Mouse (Mus musculus): Measurements from ENCODE around the gene Tpmt. TPM values are rescaled to one million over a fixed set of nuclear protein-coding genes. Genes with fewer than 3 reads are reported as not detected.

The Tpmt gene
- 13.4 and 13.5 TPM in 2 replicates for polyA plus RNA-seq (2016; fragmentation: Nextera tagmentation; extraction: Ambion mirVana)

DNA sequence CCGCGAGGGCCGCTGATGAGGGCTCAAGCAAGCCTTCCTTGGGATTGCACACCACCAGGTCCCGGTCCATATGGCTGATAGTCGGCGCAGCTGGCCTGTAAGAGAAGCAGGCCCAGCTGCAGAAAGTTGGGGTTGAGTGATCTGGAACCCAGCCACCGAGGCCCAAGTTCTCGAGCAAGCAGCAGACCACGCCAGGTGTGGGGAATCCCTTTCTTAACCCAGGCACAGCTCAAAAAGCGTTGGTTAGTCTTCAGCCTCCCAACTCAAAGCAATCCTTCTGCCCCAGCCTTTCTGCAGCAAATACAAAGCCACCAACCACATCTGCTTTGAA lies at the start of gene Tpmt:
Tpmt (minus strand) TSS at position 121 of the 331 bp plus-strand sequence.
- peak within 1 kb of the TSS; percentile 80 for H3K9ac ChIP-seq
- H3K4me1 ChIP-seq (replicated peaks) = peaks cover 10% of the 10 kb centered on the region
- H3K27ac ChIP-seq (ENCODE audit: poor library complexity, severe bottlenecking) = no peak within 1 kb of the TSS
- peak within 1 kb of the TSS; percentile 85 for H3K4me3 ChIP-seq
- peaks cover 9% of the 10 kb centered on the region; the same call in 1 of the 2 replicates for H3K36me3 ChIP-seq
- 15% methylated on average over 10 of the region's 10 CpGs for WGBS
- H3K9me3 ChIP-seq (replicated peaks) = no peaks in the 10 kb centered on the region
- ATAC-seq (ENCODE audit: insufficient number of reproducible peaks, low FRiP score) = no peak
- peak within 1 kb of the TSS; percentile 99 for H3K4me2 ChIP-seq
- H3K27me3 ChIP-seq (replicated peaks) = no peaks in the 10 kb centered on the region

DNA sequence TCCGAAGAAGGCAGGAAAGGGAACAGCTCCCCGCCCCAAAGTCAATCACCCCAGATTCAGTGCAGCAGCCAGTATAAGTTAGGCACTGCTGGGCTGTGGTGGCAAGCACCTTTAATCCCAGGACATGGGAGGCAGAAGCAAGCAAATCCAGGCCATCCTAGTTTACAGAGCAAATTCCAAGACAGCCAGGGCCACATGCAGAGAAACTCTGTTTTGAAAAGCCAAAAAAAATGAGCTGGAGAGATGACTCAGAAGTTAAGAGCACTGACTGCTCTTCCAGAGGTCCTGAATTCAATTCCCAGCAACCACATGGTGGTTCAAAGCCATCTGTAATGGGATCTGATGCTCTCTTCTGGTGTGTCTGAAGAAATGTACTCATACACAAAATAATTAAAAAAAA lies 49.3 kb upstream of the Tpmt start:
- WGBS = 91% methylated on average over 2 of the region's 2 CpGs

DNA sequence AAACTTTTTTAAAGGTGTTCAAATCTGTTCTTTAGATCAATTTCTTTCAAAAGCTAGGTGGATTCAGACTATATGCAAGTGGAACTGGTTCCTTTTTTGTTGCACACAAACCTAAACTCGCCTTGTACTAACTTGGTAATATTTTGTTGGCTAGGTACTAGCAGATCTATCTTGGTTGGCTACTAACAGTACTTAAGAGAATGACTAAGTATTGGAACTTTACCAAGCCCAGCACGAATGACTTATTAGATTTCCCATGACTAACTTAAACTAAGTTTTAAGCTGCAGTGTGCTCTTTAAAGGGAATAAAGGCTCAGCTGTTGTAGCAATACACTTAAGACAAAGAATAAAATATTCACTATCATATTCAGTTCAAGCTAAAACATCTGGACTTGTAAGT lies 44.7 kb upstream of the Tpmt start:
- ATAC-seq (ENCODE audit: insufficient number of reproducible peaks, low FRiP score) = no peak
- Histone ChIP-seq H3K27me3 (replicated peaks) (no peaks in the 10 kb centered on the region), H3K27ac (ENCODE audit: poor library complexity, severe bottlenecking) (no peak overlapping the region), H3K9me3 (replicated peaks) (no peaks in the 10 kb centered on the region), H3K4me3 (no peak overlapping the region), H3K4me2 (no peak overlapping the region), H3K4me1 (replicated peaks) (no peaks in the 10 kb centered on the region), H3K9ac (no peak overlapping the region), H3K36me3 (peaks cover 49% of the 10 kb centered on the region)
- 90% methylated on average over 2 of the region's 2 CpGs for WGBS

More for the DNA sequence above, 49.3 kb upstream of the Tpmt start:
- H3K27me3 ChIP-seq (replicated peaks) = no peaks in the 10 kb centered on the region
- H3K9me3 ChIP-seq (replicated peaks) = no peaks in the 10 kb centered on the region
- no peak for ATAC-seq (ENCODE audit: insufficient number of reproducible peaks, low FRiP score)
- no peak overlapping the region for H3K27ac ChIP-seq (ENCODE audit: poor library complexity, severe bottlenecking)
- H3K4me1 ChIP-seq (replicated peaks) = peaks cover 7% of the 10 kb centered on the region; the same call in 1 of the 2 replicates
- no peak overlapping the region for H3K4me2 ChIP-seq
- no peak overlapping the region for H3K4me3 ChIP-seq
- H3K36me3 ChIP-seq = peaks cover 55% of the 10 kb centered on the region
- no peak overlapping the region for H3K9ac ChIP-seq

DNA sequence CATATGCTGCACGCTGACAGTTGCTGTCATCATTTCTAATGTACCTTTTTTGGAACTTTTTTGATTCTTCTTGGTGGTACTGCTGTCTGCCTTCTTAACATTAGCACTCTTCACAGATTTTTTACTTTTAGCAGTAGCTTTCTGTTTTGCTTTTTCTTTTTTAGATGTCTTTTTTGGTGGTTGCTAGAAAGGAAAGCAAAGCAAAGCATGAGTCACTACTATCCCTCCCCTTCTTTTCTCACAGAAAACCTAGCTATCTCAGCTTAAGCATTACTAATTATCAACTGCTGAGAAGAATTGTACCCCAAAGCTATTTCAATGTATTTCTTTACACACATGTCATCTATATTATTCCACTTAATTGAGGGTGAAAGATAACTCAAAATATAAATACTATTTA lies 43.9 kb upstream of the Tpmt start:
- no peak for ATAC-seq (ENCODE audit: insufficient number of reproducible peaks, low FRiP score)
- Histone ChIP-seq H3K4me2 (no peak overlapping the region), H3K9ac (no peak overlapping the region), H3K36me3 (peaks cover 42% of the 10 kb centered on the region), H3K9me3 (replicated peaks) (no peaks in the 10 kb centered on the region), H3K27ac (ENCODE audit: poor library complexity, severe bottlenecking) (no peak overlapping the region), H3K4me1 (replicated peaks) (no peaks in the 10 kb centered on the region), H3K27me3 (replicated peaks) (no peaks in the 10 kb centered on the region), H3K4me3 (no peak overlapping the region)
- WGBS = 89% methylated on average over 1 of the region's 1 CpGs

DNA sequence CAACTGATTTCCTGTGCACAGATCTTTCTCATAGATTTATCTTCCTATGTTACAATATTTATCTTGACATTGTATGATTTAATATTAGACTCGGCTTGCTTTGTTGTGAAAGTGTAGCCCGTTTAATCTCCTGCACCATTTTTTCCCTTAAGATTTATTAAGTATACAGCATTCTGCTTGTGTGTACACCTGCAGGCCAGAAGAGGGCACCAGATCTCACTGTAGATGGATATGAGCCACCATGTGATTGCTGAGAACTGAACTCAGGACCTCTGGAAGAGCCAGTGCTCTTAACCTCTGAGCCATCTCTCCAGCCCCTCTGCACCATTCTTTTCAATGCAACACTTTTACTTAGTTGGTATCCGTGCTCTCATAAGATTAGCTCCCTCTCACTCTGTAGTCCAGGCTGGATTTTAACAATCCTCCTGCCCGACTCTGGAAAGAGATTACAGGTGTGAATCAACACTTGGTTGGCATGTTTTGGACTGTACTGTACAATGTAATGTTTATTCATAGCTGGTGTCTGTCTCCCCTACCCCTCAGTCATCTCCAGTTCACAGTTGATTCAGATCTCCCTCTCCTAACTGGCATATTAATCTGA lies 36.5 kb upstream of the Tpmt start:
- H3K36me3 ChIP-seq = peaks cover 39% of the 10 kb centered on the region

DNA sequence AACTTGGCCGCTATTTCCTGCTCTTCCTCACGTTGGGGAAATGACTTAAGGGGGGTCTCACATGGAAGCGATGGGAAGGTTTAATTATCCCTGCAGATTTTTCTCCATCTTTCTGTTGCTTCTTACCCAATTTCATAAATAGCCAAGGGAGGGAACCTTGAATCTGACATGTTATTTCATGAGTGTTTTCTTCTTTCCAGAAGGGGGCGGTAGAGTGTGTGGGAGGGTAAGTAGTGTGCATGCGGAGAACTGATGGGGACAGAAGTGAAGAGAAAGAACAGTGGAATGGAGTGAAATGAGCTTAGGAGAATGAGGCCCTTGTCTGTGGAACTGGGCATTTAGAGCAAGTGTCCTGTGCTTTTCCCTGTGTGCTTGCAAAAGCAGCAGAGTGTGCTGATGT lies 34.3 kb upstream of the Tpmt start:
- Histone ChIP-seq H3K4me2 (no peak overlapping the region), H3K27ac (ENCODE audit: poor library complexity, severe bottlenecking) (no peak overlapping the region), H3K27me3 (replicated peaks) (no peaks in the 10 kb centered on the region), H3K4me3 (no peak overlapping the region), H3K9ac (no peak overlapping the region), H3K36me3 (peaks cover 40% of the 10 kb centered on the region), H3K4me1 (replicated peaks) (no peaks in the 10 kb centered on the region), H3K9me3 (replicated peaks) (peaks cover 4% of the 10 kb centered on the region)
- no peak for ATAC-seq (ENCODE audit: insufficient number of reproducible peaks, low FRiP score)
- WGBS = 59% methylated on average over 5 of the region's 5 CpGs

More for the DNA sequence above, 36.5 kb upstream of the Tpmt start:
- Histone ChIP-seq H3K4me3 (no peak overlapping the region), H3K4me1 (replicated peaks) (no peaks in the 10 kb centered on the region), H3K9ac (no peak overlapping the region), H3K27me3 (replicated peaks) (no peaks in the 10 kb centered on the region), H3K9me3 (replicated peaks) (peaks cover 4% of the 10 kb centered on the region), H3K27ac (ENCODE audit: poor library complexity, severe bottlenecking) (no peak overlapping the region), H3K4me2 (no peak overlapping the region)
- WGBS = 83% methylated on average over 4 of the region's 4 CpGs
- no peak for ATAC-seq (ENCODE audit: insufficient number of reproducible peaks, low FRiP score)

DNA sequence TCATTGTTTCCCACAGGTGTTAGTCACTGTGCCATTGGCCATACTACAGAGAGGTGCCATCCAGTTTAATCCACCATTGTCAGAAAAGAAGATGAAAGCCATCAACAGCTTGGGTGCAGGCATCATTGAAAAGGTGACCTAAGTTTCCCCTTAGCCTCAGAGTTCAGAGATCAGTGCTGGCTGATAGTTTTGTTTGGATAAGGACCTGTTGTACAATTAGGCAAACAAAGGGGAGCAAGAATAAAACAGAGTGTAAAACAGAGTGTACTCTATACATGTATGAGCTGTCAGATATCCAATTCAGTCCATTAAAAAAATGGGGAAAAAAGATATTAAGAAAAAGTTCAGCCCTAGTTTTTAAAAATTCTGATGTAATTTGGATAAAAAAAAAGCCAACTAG lies 32.8 kb upstream of the Tpmt start:
- Histone ChIP-seq H3K9me3 (replicated peaks) (peaks cover 4% of the 10 kb centered on the region), H3K27me3 (replicated peaks) (no peaks in the 10 kb centered on the region), H3K9ac (no peak overlapping the region), H3K4me2 (no peak overlapping the region), H3K36me3 (peaks cover 46% of the 10 kb centered on the region), H3K4me1 (replicated peaks) (no peaks in the 10 kb centered on the region), H3K27ac (ENCODE audit: poor library complexity, severe bottlenecking) (no peak overlapping the region), H3K4me3 (no peak overlapping the region)
- no peak for ATAC-seq (ENCODE audit: insufficient number of reproducible peaks, low FRiP score)

DNA sequence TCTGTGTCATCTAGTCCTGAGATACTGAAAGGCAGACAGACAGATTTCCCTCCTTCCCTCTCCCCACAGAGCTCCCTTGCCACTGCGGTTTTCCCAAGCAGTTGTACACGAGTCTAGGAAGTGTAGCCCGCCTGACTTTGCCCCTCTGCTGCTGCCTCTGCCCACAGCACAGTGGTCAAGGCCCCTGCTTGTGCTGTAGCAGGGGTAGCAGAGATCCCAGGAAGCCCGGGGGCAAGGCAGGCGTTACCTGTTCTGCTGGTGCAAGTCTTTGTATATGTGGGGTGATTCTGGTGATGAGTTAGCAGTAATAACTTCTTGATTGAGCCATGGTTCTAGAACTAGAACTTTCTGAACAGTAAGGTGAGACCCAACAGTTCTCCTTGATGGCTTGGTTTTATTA lies 31.6 kb upstream of the Tpmt start:
- H3K9ac ChIP-seq = no peak overlapping the region
- 76% methylated on average over 5 of the region's 5 CpGs for WGBS
- H3K4me2 ChIP-seq = no peak overlapping the region
- H3K4me1 ChIP-seq (replicated peaks) = no peaks in the 10 kb centered on the region
- H3K4me3 ChIP-seq = no peak overlapping the region
- no peak overlapping the region for H3K27ac ChIP-seq (ENCODE audit: poor library complexity, severe bottlenecking)
- H3K27me3 ChIP-seq (replicated peaks) = no peaks in the 10 kb centered on the region
- peaks cover 43% of the 10 kb centered on the region for H3K36me3 ChIP-seq
- peaks cover 3% of the 10 kb centered on the region for H3K9me3 ChIP-seq (replicated peaks)
- no peak for ATAC-seq (ENCODE audit: insufficient number of reproducible peaks, low FRiP score)

DNA sequence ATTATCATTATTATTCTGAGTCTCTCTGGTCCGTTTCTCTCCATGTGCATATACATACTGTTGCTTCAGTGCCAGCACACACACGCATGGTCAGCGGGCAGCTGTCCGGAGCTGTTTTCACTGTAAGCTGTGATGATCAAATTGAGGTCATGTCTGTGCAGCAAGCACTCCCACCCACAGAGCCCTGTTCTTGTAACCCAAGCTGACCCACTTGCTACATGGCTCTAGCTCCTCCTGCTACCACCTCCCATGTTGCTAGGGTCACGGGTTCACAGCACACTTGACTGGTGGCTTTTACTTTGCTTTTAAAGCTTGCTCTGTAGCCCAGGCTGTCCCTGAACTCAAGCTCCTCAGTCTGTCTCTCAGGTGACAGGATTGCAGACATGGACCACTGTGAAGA lies 27.9 kb upstream of the Tpmt start:
- Histone ChIP-seq H3K27ac (ENCODE audit: poor library complexity, severe bottlenecking) (no peak overlapping the region), H3K9ac (no peak overlapping the region), H3K4me1 (replicated peaks) (no peaks in the 10 kb centered on the region; the same call in 1 of the 2 replicates), H3K4me3 (no peak overlapping the region), H3K9me3 (replicated peaks) (no peaks in the 10 kb centered on the region), H3K27me3 (replicated peaks) (no peaks in the 10 kb centered on the region), H3K36me3 (peaks cover 23% of the 10 kb centered on the region), H3K4me2 (no peak overlapping the region)
- no peak for ATAC-seq (ENCODE audit: insufficient number of reproducible peaks, low FRiP score)
- 88% methylated on average over 5 of the region's 5 CpGs for WGBS

DNA sequence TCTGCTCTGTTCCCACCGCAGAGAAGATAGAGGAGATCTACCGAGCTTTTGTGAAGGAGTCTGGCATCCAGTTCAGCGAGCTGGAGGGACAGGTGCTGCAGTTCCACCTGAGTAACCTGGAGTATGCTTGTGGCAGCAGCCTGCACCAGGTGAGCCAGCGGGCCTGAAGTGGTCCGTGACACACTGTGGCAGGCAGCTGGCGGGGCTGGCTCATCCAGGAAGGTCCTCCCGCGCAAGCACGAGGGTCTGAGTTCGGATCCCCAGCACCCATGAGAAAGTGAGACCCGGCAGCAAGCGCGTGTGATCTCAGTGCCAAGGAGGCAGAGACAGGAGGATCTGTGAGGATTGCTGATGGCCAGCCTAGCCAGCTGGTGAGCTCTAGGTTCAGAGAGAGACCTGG lies 27.3 kb upstream of the Tpmt start:
- WGBS = 89% methylated on average over 13 of the region's 13 CpGs
- Histone ChIP-seq H3K36me3 (peaks cover 24% of the 10 kb centered on the region), H3K4me1 (replicated peaks) (no peaks in the 10 kb centered on the region; the same call in 1 of the 2 replicates), H3K27ac (ENCODE audit: poor library complexity, severe bottlenecking) (no peak overlapping the region), H3K4me2 (no peak overlapping the region), H3K9ac (no peak overlapping the region), H3K9me3 (replicated peaks) (no peaks in the 10 kb centered on the region), H3K4me3 (no peak overlapping the region), H3K27me3 (replicated peaks) (no peaks in the 10 kb centered on the region)
- no peak for ATAC-seq (ENCODE audit: insufficient number of reproducible peaks, low FRiP score)

DNA sequence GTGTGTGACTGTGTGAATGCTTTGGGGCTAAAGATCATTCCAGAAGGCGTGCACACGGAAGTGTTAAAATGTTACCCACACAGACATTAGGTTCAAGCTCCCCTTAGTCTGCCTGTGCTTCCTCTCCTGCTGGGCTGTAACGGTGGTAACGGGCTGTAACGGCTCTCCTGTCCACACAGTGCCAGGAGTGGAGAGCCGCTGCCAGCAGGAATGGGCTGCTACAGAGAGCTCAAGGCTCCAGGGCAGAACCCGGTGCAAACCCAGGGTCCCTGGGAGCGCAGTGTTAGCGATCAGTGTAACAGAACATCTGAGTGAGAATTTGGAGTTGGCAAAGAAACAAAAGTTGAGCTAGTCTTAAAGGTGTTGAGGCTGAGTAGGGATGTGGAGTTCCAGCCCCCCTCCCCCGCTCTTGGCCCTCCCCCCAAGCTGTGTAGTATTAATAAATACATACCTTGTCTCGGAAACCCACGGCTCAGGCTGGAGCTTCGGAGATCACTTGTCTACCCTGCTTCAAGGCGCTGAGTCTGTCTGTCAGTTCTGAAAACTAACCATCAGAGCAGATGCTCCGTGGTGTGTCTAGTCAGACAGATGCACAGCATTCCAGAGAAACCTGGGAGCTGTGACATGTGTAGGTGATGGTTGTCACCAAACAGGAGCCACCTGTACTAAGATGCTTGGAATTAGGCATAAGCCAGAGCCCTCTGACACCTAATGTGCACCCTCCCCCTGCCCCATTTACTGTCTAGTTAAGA lies 26.0 kb upstream of the Tpmt start:
- H3K4me1 ChIP-seq (replicated peaks) = no peaks in the 10 kb centered on the region; the same call in 1 of the 2 replicates
- H3K9ac ChIP-seq = no peak overlapping the region
- H3K27ac ChIP-seq (ENCODE audit: poor library complexity, severe bottlenecking) = no peak overlapping the region
- H3K36me3 ChIP-seq = peaks cover 24% of the 10 kb centered on the region
- no peak overlapping the region for H3K4me3 ChIP-seq
- ATAC-seq (ENCODE audit: insufficient number of reproducible peaks, low FRiP score) = no peak
- H3K4me2 ChIP-seq = no peak overlapping the region
- WGBS = 80% methylated on average over 15 of the region's 15 CpGs
- no peaks in the 10 kb centered on the region for H3K27me3 ChIP-seq (replicated peaks)
- H3K9me3 ChIP-seq (replicated peaks) = no peaks in the 10 kb centered on the region

Data from heart, embryonic 12.5 days (tissue).